Comparison of ENCODE assay signal across 1 mouse cellular context in the genomic region with DNA sequence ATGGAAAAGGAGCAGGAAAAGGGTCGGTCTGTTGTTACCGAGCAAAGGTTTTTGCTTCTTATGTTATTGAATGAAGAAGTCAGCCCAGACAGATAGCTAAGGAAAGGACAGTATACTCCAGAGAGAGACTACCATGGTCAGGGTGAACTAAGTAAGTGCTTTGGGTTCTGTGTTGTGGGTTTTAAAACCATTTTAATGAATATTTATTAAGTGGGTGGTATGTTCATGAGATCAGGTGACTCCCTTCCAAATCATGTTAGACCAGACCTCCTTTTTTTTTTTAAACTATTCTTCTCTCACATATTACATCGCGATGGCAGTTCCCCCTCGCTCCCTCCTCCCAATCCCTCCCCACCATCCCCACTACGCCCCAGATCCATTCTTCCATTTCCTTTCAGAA.
TF ChIP-seq lines count a peak whose summit lies in the region.

No protein-coding gene starts in this region.

TF ChIP-seq in MEL, 35 proteins besides CTCF, POLR2A, EP300 and RAD21 (continued from another document):
- TF ChIP-seq ELF1 (IDR thresholded peaks at IDR 0.05; ENCODE audit: low read depth, low read length) (no peak), ZC3H11A (IDR thresholded peaks at IDR 0.05; ENCODE audit: low read depth, low read length) (no peak), NRF1 (IDR thresholded peaks at IDR 0.05; ENCODE audit: insufficient read depth, low read depth, low read length, poor library complexity, severe bottlenecking) (no peak), SMC3 (IDR thresholded peaks at IDR 0.05; ENCODE audit: low read depth, low read length) (no peak), HCFC1 (IDR thresholded peaks at IDR 0.05; ENCODE audit: low read depth, low read length) (no peak), MEF2A (IDR thresholded peaks at IDR 0.05; ENCODE audit: extremely low read depth, insufficient replicate concordance, low read depth, low read length, poor library complexity, severe bottlenecking) (no peak), MAZ (IDR thresholded peaks at IDR 0.05; ENCODE audit: low read depth, low read length) (peak; percentile 89), ZNF384 (IDR thresholded peaks at IDR 0.05; ENCODE audit: low read depth, low read length) (peak; percentile 95), CHD1 (IDR thresholded peaks at IDR 0.05; ENCODE audit: low read depth, low read length) (no peak), MYB (IDR thresholded peaks at IDR 0.05; ENCODE audit: low read depth, low read length) (no peak), BHLHE40 (IDR thresholded peaks at IDR 0.05; ENCODE audit: borderline replicate concordance, low read depth, low read length) (peak; percentile 62; the same call in 1 of the 2 replicates), E2F4 (IDR thresholded peaks at IDR 0.05; ENCODE audit: borderline replicate concordance, low read depth, low read length) (no peak), USF2 (IDR thresholded peaks at IDR 0.05; ENCODE audit: borderline replicate concordance in 1 of 2, insufficient read depth in 1 of 2, low read depth in 1 of 2, low read length in 2 of 2) (no peak), CHD2 (IDR thresholded peaks at IDR 0.05; ENCODE audit: low read length) (peak; percentile 52; the same call in 1 of the 2 replicates), USF1 (IDR thresholded peaks at IDR 0.05; ENCODE audit: low read depth, low read length) (peak; percentile 87), GABPA (IDR thresholded peaks at IDR 0.05; ENCODE audit: low read depth, low read length) (no peak), TCF12 (IDR thresholded peaks at IDR 0.05; ENCODE audit: low read depth, low read length) (peak; percentile 35; the same call in 1 of the 2 replicates), KAT2A (conservative IDR thresholded peaks at IDR 0.05; ENCODE audit: low read depth, low read length) (no peak)
